ENCODE assay signal across 10 mouse cellular contexts in the genomic region with DNA sequence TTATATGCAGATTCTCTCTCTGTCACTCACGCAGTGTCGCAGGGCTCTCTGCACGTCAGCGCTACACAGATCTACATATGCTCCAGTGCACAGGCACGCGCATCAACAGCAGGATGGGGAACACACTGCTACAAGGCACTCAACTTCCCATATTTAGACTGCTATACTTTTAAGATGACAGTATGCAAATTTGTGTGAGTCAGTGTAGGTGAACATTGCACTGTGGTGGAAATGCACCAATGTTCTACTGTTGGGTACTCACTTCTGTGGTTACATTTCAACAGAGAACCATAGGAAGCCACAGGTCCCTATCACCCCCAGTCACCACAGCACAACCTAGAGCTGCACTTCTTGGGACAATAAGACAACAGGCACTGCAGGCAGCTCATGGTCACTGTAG. TPM values are rescaled to one million over a fixed set of nuclear protein-coding genes. Genes with fewer than 3 reads are reported as not detected.
DNase-seq lines count a peak whose midpoint lies in the region; ATAC-seq lines count a peak whose summit lies in the region.
"Had no signal": no experiment of that assay in that cellular context is flagged by ENCODE, and none has a peak within 500 bp of the region (broad histone marks: within the 10 kb centered on the region; RNA-seq: fewer than 3 reads in every experiment).

No protein-coding gene starts in this region.

- H3K4me2 ChIP-seq in forebrain, embryonic 14.5 days (ENCODE audit: low read length), result no peak overlapping the region
- no peak overlapping the region for H3K4me2 ChIP-seq in neural tube, embryonic 15.5 days
- H3K4me2 ChIP-seq: stomach, embryonic 15.5 days had no signal

- H3K9ac ChIP-seq in forebrain, embryonic 14.5 days (ENCODE audit: low read length), result no peak overlapping the region
- H3K9ac ChIP-seq in neural tube, embryonic 15.5 days (replicated peaks), result no peak overlapping the region
- H3K9ac ChIP-seq: stomach, embryonic 15.5 days had no signal

- H3K36me3 ChIP-seq in forebrain, embryonic 14.5 days (ENCODE audit: control insufficient read depth, insufficient read depth, low read length), result no peaks in the 10 kb centered on the region
- no peaks in the 10 kb centered on the region for H3K36me3 ChIP-seq in neural tube, embryonic 15.5 days
- H3K36me3 ChIP-seq: stomach, embryonic 15.5 days had no signal

- H3K27ac ChIP-seq in forebrain, embryonic 14.5 days (ENCODE audit: low read depth, low read length), result no peak overlapping the region
- no peak overlapping the region for H3K27ac ChIP-seq in neural tube, embryonic 15.5 days (replicated peaks)
- H3K27ac ChIP-seq: stomach, embryonic 15.5 days had no signal

- H3K4me3 ChIP-seq in forebrain, embryonic 14.5 days (ENCODE audit: low read depth, low read length), result no peak overlapping the region
- H3K4me3 ChIP-seq in neural tube, embryonic 15.5 days (replicated peaks), result no peak overlapping the region
- H3K4me3 ChIP-seq: stomach, embryonic 15.5 days had no signal

- no peaks in the 10 kb centered on the region for H3K9me3 ChIP-seq in forebrain, embryonic 14.5 days (replicated peaks; ENCODE audit: control insufficient read depth, low read length)
- no peaks in the 10 kb centered on the region for H3K9me3 ChIP-seq in neural tube, embryonic 15.5 days (replicated peaks)
- H3K9me3 ChIP-seq: stomach, embryonic 15.5 days had no signal

- no peaks in the 10 kb centered on the region for H3K27me3 ChIP-seq in forebrain, embryonic 14.5 days (replicated peaks; ENCODE audit: control insufficient read depth, insufficient read depth, low read length)
- H3K27me3 ChIP-seq in neural tube, embryonic 15.5 days (replicated peaks), result no peaks in the 10 kb centered on the region
- H3K27me3 ChIP-seq: stomach, embryonic 15.5 days had no signal

- DNase-seq in 416B (ENCODE audit: low read depth), result peak; percentile 93
- DNase-seq in CD4-positive helper T cell, adult 2 months (ENCODE audit: low read depth, low spot score), result peak; percentile 65
- DNase-seq in forebrain, embryonic 14.5 days (ENCODE audit: low spot score), result peak; percentile 74
- no peak for DNase-seq in gastrocnemius, postnatal 25 days
- DNase-seq in heart, adult 18-20 months, result no peak
- DNase-seq: adrenal gland, postnatal 10 days had no signal

- ATAC-seq in forebrain, embryonic 14.5 days, result peak; percentile 13; the same call in 1 of the 2 replicates
- peak; percentile 56 for ATAC-seq in megakaryocyte-erythroid progenitor cell, adult 5-6 weeks (replicated peaks; ENCODE audit: low FRiP score, low TSS enrichment, poor library complexity, severe bottlenecking)
- no peak for ATAC-seq in erythroblast, adult 5-6 weeks (replicated peaks; ENCODE audit: low FRiP score, poor library complexity, severe bottlenecking)
- ATAC-seq in neural tube, embryonic 15.5 days (ENCODE audit: low FRiP score), result no peak

- 8% methylated on average over 6 of the region's 6 CpGs for WGBS in forebrain, embryonic 14.5 days
- 18% methylated on average over 6 of the region's 6 CpGs for WGBS in neural tube, embryonic 15.5 days

- peaks cover 33% of the 10 kb centered on the region for H3K4me1 ChIP-seq in forebrain, embryonic 14.5 days (ENCODE audit: control insufficient read depth, insufficient read depth, low read length)
- H3K4me1 ChIP-seq in neural tube, embryonic 15.5 days, result peaks cover 48% of the 10 kb centered on the region

RNA-seq across cellular contexts. Expression of a gene that starts 5.1 kb away (rescaled TPM):
- 148 and 179 TPM in 2 replicates for polyA plus RNA-seq in forebrain, embryonic 14.5 days (2014; fragmentation: Nextera tagmentation; extraction: Ambion mirVana)
- 49.2 and 51.5 TPM in 2 replicates for total RNA-seq in megakaryocyte-erythroid progenitor cell, adult 5-6 weeks (2014; fragmentation: Nextera tagmentation)
- total RNA-seq in megakaryocyte-erythroid progenitor cell, adult 5-6 weeks (2017), result 51.1 and 84.8 TPM in 2 replicates
- 1.5 and 14.8 TPM in 2 replicates for total RNA-seq in erythroblast, adult 5-6 weeks (2015; ENCODE audit: low replicate concordance)
- total RNA-seq in erythroblast, adult 5-6 weeks (2017; ENCODE audit: low replicate concordance), result 12.3 and 18.8 TPM in 2 replicates
- total RNA-seq in gastrocnemius, postnatal 25 days (2021), result 10 to 100 TPM; 74.9 to 76.2 TPM
- 100 to 1,000 TPM; 115 to 116 TPM for total RNA-seq in heart, adult 18-20 months (2021)
- polyA plus RNA-seq in neural tube, embryonic 15.5 days (2015; fragmentation: Nextera tagmentation; extraction: Ambion mirVana), result 116 and 128 TPM in 2 replicates

Comparison
In these comparisons a context has a peak if more than half of its experiments do, and no peak if none do; other contexts are left out.
1. DNase-seq: peak in 416B (single experiment), CD4-positive helper T cell, adult 2 months (single experiment) and forebrain, embryonic 14.5 days (single experiment); none in gastrocnemius, postnatal 25 days (single experiment) and heart, adult 18-20 months (0 of 2).
2. ATAC-seq: peak in forebrain, embryonic 14.5 days (single experiment) and megakaryocyte-erythroid progenitor cell, adult 5-6 weeks (single experiment); none in erythroblast, adult 5-6 weeks (single experiment) and neural tube, embryonic 15.5 days (single experiment).